Comparison of ENCODE assay signal across 13 mouse cellular contexts in genomic region chr9:72655602-72656001, GRCm38 (mm10). TPM values are rescaled to one million over a fixed set of nuclear protein-coding genes. Genes with fewer than 3 reads are reported as not detected.
A peak's percentile ranks its signal among the peaks of the same experiment; 100 is the strongest.
DNase-seq lines count a peak whose midpoint lies in the region; ATAC-seq lines count a peak whose summit lies in the region.
"Had no signal": no experiment of that assay in that cellular context is flagged by ENCODE, and none has a peak within 500 bp of the region (broad histone marks: within the 10 kb centered on the region; RNA-seq: fewer than 3 reads in every experiment).

No protein-coding gene starts in this region.

- H3K36me3 ChIP-seq in kidney, embryonic 14.5 days (ENCODE audit: control insufficient read depth, insufficient read depth, low read length), result no peaks in the 10 kb centered on the region
- H3K36me3 ChIP-seq in embryonic facial prominence, embryonic 15.5 days, result no peaks in the 10 kb centered on the region
- no peaks in the 10 kb centered on the region for H3K36me3 ChIP-seq in limb, embryonic 15.5 days
- H3K36me3 ChIP-seq: kidney, embryonic 15.5 days had no signal

- H3K27ac ChIP-seq in kidney, embryonic 14.5 days (ENCODE audit: low read depth, low read length), result 0 out of 2 replicates have a peak overlapping the region, but pooled peaks have one; percentile 30
- H3K27ac ChIP-seq in embryonic facial prominence, embryonic 15.5 days (replicated peaks), result no peak overlapping the region
- peak overlapping the region; percentile 35 for H3K27ac ChIP-seq in limb, embryonic 15.5 days
- H3K27ac ChIP-seq: liver, embryonic 14.5 days; macrophage had no signal

- peak; percentile 32 for DNase-seq in gastrocnemius, postnatal 10 days
- DNase-seq in gastrocnemius, postnatal 36 days, result no peak
- DNase-seq in kidney, postnatal 4 days, result no peak
- DNase-seq in frontal cortex, adult 2 months (ENCODE audit: extremely low spot score in 1 of 2, low spot score in 1 of 2), result no peak
- no peak for DNase-seq in spleen, adult 12 weeks (ENCODE audit: low spot score)
- DNase-seq: cerebellum, adult 11 months; right cerebral cortex, postnatal 25 days had no signal

- no peaks in the 10 kb centered on the region for H3K27me3 ChIP-seq in kidney, embryonic 14.5 days (ENCODE audit: control insufficient read depth, insufficient read depth, low read length)
- H3K27me3 ChIP-seq in embryonic facial prominence, embryonic 15.5 days, result no peaks in the 10 kb centered on the region
- no peaks in the 10 kb centered on the region for H3K27me3 ChIP-seq in limb, embryonic 15.5 days
- H3K27me3 ChIP-seq: kidney, embryonic 15.5 days had no signal

- H3K4me2 ChIP-seq in kidney, embryonic 14.5 days (replicated peaks; ENCODE audit: low read depth, low read length), result no peak overlapping the region
- no peak overlapping the region for H3K4me2 ChIP-seq in embryonic facial prominence, embryonic 15.5 days (replicated peaks)
- no peak overlapping the region for H3K4me2 ChIP-seq in limb, embryonic 15.5 days
- H3K4me2 ChIP-seq: kidney, embryonic 15.5 days had no signal

- intact Hi-C loops in gastrocnemius, postnatal 36 days (cut with DNase I), result loop anchor here (2.0 kb wide), 1 partner anchor 17 kb away; no protein-coding TSS in a partner anchor

- no peaks in the 10 kb centered on the region for H3K9me3 ChIP-seq in kidney, embryonic 14.5 days (ENCODE audit: control insufficient read depth, low read length)
- no peaks in the 10 kb centered on the region for H3K9me3 ChIP-seq in embryonic facial prominence, embryonic 15.5 days (replicated peaks)
- no peaks in the 10 kb centered on the region for H3K9me3 ChIP-seq in limb, embryonic 15.5 days
- H3K9me3 ChIP-seq: kidney, embryonic 15.5 days had no signal

- ATAC-seq in kidney, embryonic 14.5 days (ENCODE audit: low FRiP score, low TSS enrichment), result no peak
- ATAC-seq in embryonic facial prominence, embryonic 15.5 days (ENCODE audit: insufficient number of reproducible peaks, low FRiP score, low TSS enrichment, low read depth), result 0 out of 2 replicates have a peak, but pooled peaks have one; percentile 36
- 0 out of 2 replicates have a peak, but pooled peaks have one; percentile 26 for ATAC-seq in limb, embryonic 15.5 days (ENCODE audit: insufficient number of reproducible peaks, low FRiP score, low TSS enrichment, low read depth)

- 75% methylated on average over 5 of the region's 5 CpGs for WGBS in kidney, embryonic 14.5 days
- 69% methylated on average over 5 of the region's 5 CpGs for WGBS in embryonic facial prominence, embryonic 15.5 days
- 61% methylated on average over 5 of the region's 5 CpGs for WGBS in limb, embryonic 15.5 days

- 0 out of 2 replicates have a peak overlapping the region, but pooled peaks have one; percentile 7 for H3K9ac ChIP-seq in kidney, embryonic 14.5 days (ENCODE audit: low read depth, low read length)
- H3K9ac ChIP-seq in embryonic facial prominence, embryonic 15.5 days, result no peak overlapping the region
- H3K9ac ChIP-seq in limb, embryonic 15.5 days, result no peak overlapping the region
- H3K9ac ChIP-seq: kidney, embryonic 15.5 days; liver, embryonic 14.5 days had no signal

- H3K4me3 ChIP-seq in kidney, embryonic 14.5 days (ENCODE audit: low read length), result no peak overlapping the region
- no peak overlapping the region for H3K4me3 ChIP-seq in embryonic facial prominence, embryonic 15.5 days (replicated peaks)
- H3K4me3 ChIP-seq in limb, embryonic 15.5 days, result no peak overlapping the region
- H3K4me3 ChIP-seq: kidney, embryonic 15.5 days had no signal

- H3K4me1 ChIP-seq in kidney, embryonic 14.5 days (ENCODE audit: control insufficient read depth, insufficient read depth, low read length), result peaks cover 22% of the 10 kb centered on the region; the same call in 1 of the 2 replicates
- H3K4me1 ChIP-seq in embryonic facial prominence, embryonic 15.5 days, result peaks cover 33% of the 10 kb centered on the region
- peaks cover 34% of the 10 kb centered on the region for H3K4me1 ChIP-seq in limb, embryonic 15.5 days

RNA-seq across cellular contexts. Expression of gene Nedd4, which starts 6.5 kb away (rescaled TPM):
- 100 to 1,000 TPM; 563 to 619 TPM for total RNA-seq in gastrocnemius, postnatal 10 days (2021)
- 100 to 1,000 TPM; 250 to 283 TPM for total RNA-seq in gastrocnemius, postnatal 36 days (2021)
- 448 and 806 TPM in 2 replicates for polyA plus RNA-seq in kidney, embryonic 14.5 days (2014; fragmentation: Nextera tagmentation; extraction: Ambion mirVana)
- 541 and 546 TPM in 2 replicates for polyA plus RNA-seq in embryonic facial prominence, embryonic 15.5 days (2015; fragmentation: Nextera tagmentation; extraction: Ambion mirVana)
- 569 and 579 TPM in 2 replicates for polyA plus RNA-seq in limb, embryonic 15.5 days (2015; fragmentation: Nextera tagmentation; extraction: Ambion mirVana)
- 231 and 248 TPM in 2 replicates for polyA plus RNA-seq in frontal cortex, adult 2 months (2012; rRNA removed)
